Mouse (Mus musculus) embryonic fibroblast, embryonic 13.5 days (primary cell): Measurements from ENCODE around the gene Zscan20. TPM values are rescaled to one million over a fixed set of nuclear protein-coding genes. Genes with fewer than 3 reads are reported as not detected.

ENCODE experiments used
- H3K27ac ChIP-seq: 2 replicates; pipeline ENCODE4 v1.5.1; 2012; ENCODE audit warnings: low read length, control low read depth, inconsistent platforms; ENCODE audit not compliant: insufficient read depth
- H3K4me1 ChIP-seq: 2 replicates; pipeline ENCODE4 v1.6.1; 2011; ENCODE audit warnings: low read length; ENCODE audit not compliant: control insufficient read depth, insufficient read depth
- H3K4me3 ChIP-seq: 2 replicates; pipeline ENCODE4 v1.5.1; 2011; ENCODE audit warnings: mild to moderate bottlenecking, control low read depth, low read length; ENCODE audit not compliant: insufficient read depth
- CTCF ChIP-seq: IDR thresholded peaks from 2 replicates; pipeline ENCODE4 v1.5.1; 2011; ENCODE audit warnings: mild to moderate bottlenecking, control low read depth, low read length, moderate library complexity, borderline replicate concordance; ENCODE audit not compliant: insufficient read depth
- POLR2A ChIP-seq: IDR thresholded peaks from 2 replicates; pipeline ENCODE4 v1.6.1; 2011; ENCODE audit warnings: low read depth, mild to moderate bottlenecking, control low read depth, low read length, moderate library complexity
- polyA plus RNA-seq: library from polyadenylated mRNA; stranded (reverse); fragments of >200 nt; gene quantifications from 2 replicates; pipeline ENCODE4 v1.2.4, GENCODE M21; 2011; ENCODE audit warnings: low read depth; ENCODE audit not compliant: missing spikeins, insufficient read length

The Zscan20 gene
- polyA plus RNA-seq, 1 experiment = 6.8 TPM

GRCm38 (mm10) chr4:128641766-128642717, 32.1 kb upstream of the Zscan20 start:
- Histone ChIP-seq H3K27ac (no peak overlapping the region), H3K4me3 (no peak overlapping the region), H3K4me1 (no peaks in the 10 kb centered on the region)
- TF ChIP-seq CTCF = no peak
- TF ChIP-seq POLR2A = no peak

GRCm38 (mm10) chr4:128638265-128638923, 28.5 kb upstream of the Zscan20 start:
- Histone ChIP-seq H3K4me3 (no peak overlapping the region), H3K4me1 (no peaks in the 10 kb centered on the region), H3K27ac (no peak overlapping the region)
- TF ChIP-seq POLR2A = no peak
- TF ChIP-seq CTCF = no peak

- Histone ChIP-seq H3K4me1 (no peaks in the 10 kb centered on the region), H3K27ac (no peak overlapping the region), H3K4me3 (no peak overlapping the region)
- TF ChIP-seq POLR2A (no peak), CTCF (no peak)
These were observed 27.4 kb upstream of the Zscan20 start for GRCm38 (mm10) chr4:128637250-128637649.

GRCm38 (mm10) chr4:128635894-128636585, 26.1 kb upstream of the Zscan20 start:
- no peak for TF ChIP-seq POLR2A
- no peak for TF ChIP-seq CTCF
- H3K4me3 ChIP-seq = no peak overlapping the region
- H3K27ac ChIP-seq = no peak overlapping the region
- H3K4me1 ChIP-seq = no peaks in the 10 kb centered on the region

GRCm38 (mm10) chr4:128635451-128635850, 25.6 kb upstream of the Zscan20 start:
- TF ChIP-seq CTCF (no peak), POLR2A (no peak)
- H3K4me1 ChIP-seq = no peaks in the 10 kb centered on the region
- H3K27ac ChIP-seq = no peak overlapping the region
- no peak overlapping the region for H3K4me3 ChIP-seq

- no peak overlapping the region for H3K27ac ChIP-seq
- H3K4me1 ChIP-seq = peaks cover 6% of the 10 kb centered on the region; the same call in 1 of the 2 replicates
- TF ChIP-seq POLR2A (no peak), CTCF (no peak)
- no peak overlapping the region for H3K4me3 ChIP-seq
These were observed 11.2 kb upstream of the Zscan20 start for GRCm38 (mm10) chr4:128621109-128621508.

GRCm38 (mm10) chr4:128620572-128620971, 10.7 kb upstream of the Zscan20 start:
- no peak overlapping the region for H3K27ac ChIP-seq
- peaks cover 6% of the 10 kb centered on the region; the same call in 1 of the 2 replicates for H3K4me1 ChIP-seq
- TF ChIP-seq CTCF (no peak), POLR2A (no peak)
- H3K4me3 ChIP-seq = no peak overlapping the region

- 0 out of 2 replicates have a peak overlapping the region, but pooled peaks have one; percentile 7 for H3K27ac ChIP-seq
- H3K4me1 ChIP-seq = peaks cover 6% of the 10 kb centered on the region; the same call in 1 of the 2 replicates
- TF ChIP-seq POLR2A (no peak), CTCF (no peak)
- no peak overlapping the region for H3K4me3 ChIP-seq
These were observed 9.1 kb upstream of the Zscan20 start for GRCm38 (mm10) chr4:128618963-128619362.

GRCm38 (mm10) chr4:128618246-128618911, 8.5 kb upstream of the Zscan20 start, which contains the start of gene Tlr12:
TSS of gene Tlr12 (minus strand) at chr4:128618619.
- Histone ChIP-seq H3K4me3 (no peak within 1 kb of the TSS), H3K27ac (0 out of 2 replicates have a peak within 1 kb of the TSS, but pooled peaks have one; percentile 7), H3K4me1 (peaks cover 6% of the 10 kb centered on the region; the same call in 1 of the 2 replicates)
- TF ChIP-seq POLR2A = no peak
